Mouse (Mus musculus) liver, embryonic 12.5 days (tissue): ENCODE measurements at regions not wholly inside any gene's neighbourhood (a gene's known extent, or its start where the extent isn't known, plus 50 kb on each side); places are given as distances from the start of the nearest gene placed in this dataset.

ENCODE experiments used
- ATAC-seq: fragments of 200-750 bp; cut with Nextera tagmentation; 2 replicates; pipeline ENCODE4 v1.8.0; 2017; ENCODE audit warnings: moderate number of reproducible peaks, mild to moderate bottlenecking, moderate library complexity
- H3K27ac ChIP-seq: fragments of 300-500 bp; sonication (generic); 2 replicates; pipeline ENCODE4 v1.5.1; 2016; ENCODE audit warnings: mild to moderate bottlenecking
- H3K27me3 ChIP-seq: fragments of 300-500 bp; sonication (generic); replicated peaks from 2 replicates; pipeline ENCODE4 v1.6.1; 2016; ENCODE audit warnings: mild to moderate bottlenecking, moderate library complexity
- H3K36me3 ChIP-seq: fragments of 300-500 bp; sonication (generic); 2 replicates; pipeline ENCODE4 v1.6.1; 2016; ENCODE audit warnings: mild to moderate bottlenecking, moderate library complexity
- H3K4me1 ChIP-seq: fragments of 300-500 bp; sonication (generic); 2 replicates; pipeline ENCODE4 v1.6.1; 2016
- H3K4me2 ChIP-seq: fragments of 300-500 bp; sonication (generic); 2 replicates; pipeline ENCODE4 v1.6.1; 2016; ENCODE audit warnings: mild to moderate bottlenecking, moderate library complexity
- H3K4me3 ChIP-seq: fragments of 300-500 bp; sonication (generic); 2 replicates; pipeline ENCODE4 v1.5.1; 2016; ENCODE audit warnings: mild to moderate bottlenecking, moderate library complexity
- H3K9ac ChIP-seq: fragments of 300-500 bp; sonication (generic); 2 replicates; pipeline ENCODE4 v1.6.1; 2016; ENCODE audit warnings: mild to moderate bottlenecking, moderate library complexity
- H3K9me3 ChIP-seq: fragments of 300-500 bp; sonication (generic); replicated peaks from 2 replicates; pipeline ENCODE4 v1.6.1; 2016; ENCODE audit warnings: mild to moderate bottlenecking, moderate library complexity
- WGBS: fragments of 180-500 bp; shearing (Covaris S2); methylation state at CpG from one replicate; pipeline ENCODE4 v1.1.7; 2016; ENCODE audit not compliant: insufficient replicate concordance; 5-methylcytosine and 5-hydroxymethylcytosine counted together

- WGBS, result 74% methylated on average over 3 of the region's 3 CpGs
- Histone ChIP-seq H3K4me1 (no peaks in the 10 kb centered on the region), H3K27ac (no peak overlapping the region), H3K36me3 (no peaks in the 10 kb centered on the region), H3K9ac (no peak overlapping the region), H3K4me2 (no peak overlapping the region), H3K9me3 (no peaks in the 10 kb centered on the region), H3K27me3 (no peaks in the 10 kb centered on the region), H3K4me3 (no peak overlapping the region)
- ATAC-seq, result no peak
Observed at GRCm38 (mm10) chr11:7010858-7011257, 52.4 kb upstream of the Adcy1 start.

GRCm38 (mm10) chr11:6999329-6999728 is 64.0 kb upstream of the Adcy1 start:
- Histone ChIP-seq H3K9me3 (no peaks in the 10 kb centered on the region), H3K36me3 (no peaks in the 10 kb centered on the region), H3K27ac (no peak overlapping the region), H3K4me1 (no peaks in the 10 kb centered on the region), H3K9ac (no peak overlapping the region), H3K27me3 (no peaks in the 10 kb centered on the region), H3K4me3 (no peak overlapping the region), H3K4me2 (no peak overlapping the region)
- no peak for ATAC-seq

GRCm38 (mm10) chr11:6998810-6999209 is 64.5 kb upstream of the Adcy1 start:
- H3K27me3 ChIP-seq, result no peaks in the 10 kb centered on the region
- no peak overlapping the region for H3K4me2 ChIP-seq
- no peaks in the 10 kb centered on the region for H3K4me1 ChIP-seq
- no peak overlapping the region for H3K27ac ChIP-seq
- no peak overlapping the region for H3K9ac ChIP-seq
- WGBS, result 43% methylated on average over 1 of the region's 1 CpGs
- H3K4me3 ChIP-seq, result no peak overlapping the region
- H3K36me3 ChIP-seq, result no peaks in the 10 kb centered on the region
- H3K9me3 ChIP-seq, result no peaks in the 10 kb centered on the region
- no peak for ATAC-seq

GRCm38 (mm10) chr11:6997508-6997907 is 65.8 kb upstream of the Adcy1 start:
- no peaks in the 10 kb centered on the region for H3K9me3 ChIP-seq
- ATAC-seq, result no peak
- 51% methylated on average over 6 of the region's 6 CpGs for WGBS
- H3K4me2 ChIP-seq, result no peak overlapping the region
- H3K4me1 ChIP-seq, result no peaks in the 10 kb centered on the region
- no peak overlapping the region for H3K27ac ChIP-seq
- H3K27me3 ChIP-seq, result no peaks in the 10 kb centered on the region
- no peaks in the 10 kb centered on the region for H3K36me3 ChIP-seq
- H3K9ac ChIP-seq, result no peak overlapping the region
- no peak overlapping the region for H3K4me3 ChIP-seq

- H3K9me3 ChIP-seq, result no peaks in the 10 kb centered on the region
- no peak for ATAC-seq
- no peak overlapping the region for H3K4me2 ChIP-seq
- WGBS, result 81% methylated on average over 2 of the region's 2 CpGs
- H3K4me1 ChIP-seq, result no peaks in the 10 kb centered on the region
- no peak overlapping the region for H3K9ac ChIP-seq
- H3K4me3 ChIP-seq, result no peak overlapping the region
- no peaks in the 10 kb centered on the region for H3K36me3 ChIP-seq
- H3K27me3 ChIP-seq, result no peaks in the 10 kb centered on the region
- no peak overlapping the region for H3K27ac ChIP-seq
Observed at GRCm38 (mm10) chr11:6993731-6994130, 69.6 kb upstream of the Adcy1 start.

GRCm38 (mm10) chr11:6991626-6992025 is 71.7 kb upstream of the Adcy1 start:
- 75% methylated on average over 5 of the region's 5 CpGs for WGBS
- H3K27me3 ChIP-seq, result no peaks in the 10 kb centered on the region
- ATAC-seq, result no peak
- no peaks in the 10 kb centered on the region for H3K4me1 ChIP-seq
- H3K4me3 ChIP-seq, result no peak overlapping the region
- H3K27ac ChIP-seq, result no peak overlapping the region
- no peaks in the 10 kb centered on the region for H3K36me3 ChIP-seq
- H3K4me2 ChIP-seq, result no peak overlapping the region
- no peak overlapping the region for H3K9ac ChIP-seq
- H3K9me3 ChIP-seq, result no peaks in the 10 kb centered on the region

GRCm38 (mm10) chr11:6990711-6991110 is 72.6 kb upstream of the Adcy1 start:
- no peak overlapping the region for H3K4me2 ChIP-seq
- no peak overlapping the region for H3K4me3 ChIP-seq
- H3K4me1 ChIP-seq, result no peaks in the 10 kb centered on the region
- ATAC-seq, result no peak
- no peak overlapping the region for H3K27ac ChIP-seq
- no peaks in the 10 kb centered on the region for H3K9me3 ChIP-seq
- no peaks in the 10 kb centered on the region for H3K36me3 ChIP-seq
- 62% methylated on average over 3 of the region's 3 CpGs for whole genome bisulfite sequencing
- no peaks in the 10 kb centered on the region for H3K27me3 ChIP-seq
- no peak overlapping the region for H3K9ac ChIP-seq

GRCm38 (mm10) chr11:6988884-6989824 is 74.1 kb upstream of the Adcy1 start:
- ATAC-seq, result no peak
- H3K9ac ChIP-seq, result no peak overlapping the region
- H3K27me3 ChIP-seq, result no peaks in the 10 kb centered on the region
- H3K4me2 ChIP-seq, result no peak overlapping the region
- 65% methylated on average over 8 of the region's 8 CpGs for WGBS
- no peak overlapping the region for H3K4me3 ChIP-seq
- H3K4me1 ChIP-seq, result no peaks in the 10 kb centered on the region
- no peak overlapping the region for H3K27ac ChIP-seq
- H3K36me3 ChIP-seq, result no peaks in the 10 kb centered on the region
- no peaks in the 10 kb centered on the region for H3K9me3 ChIP-seq

GRCm38 (mm10) chr11:6987995-6988394 is 75.3 kb upstream of the Adcy1 start:
- ATAC-seq, result no peak
- WGBS, result 38% methylated on average over 2 of the region's 2 CpGs

GRCm38 (mm10) chr11:6987105-6987504 is 76.2 kb upstream of the Adcy1 start:
- 41% methylated on average over 1 of the region's 1 CpGs for WGBS
- H3K27me3 ChIP-seq, result no peaks in the 10 kb centered on the region
- H3K27ac ChIP-seq, result no peak overlapping the region
- H3K36me3 ChIP-seq, result no peaks in the 10 kb centered on the region
- no peak overlapping the region for H3K4me2 ChIP-seq
- no peaks in the 10 kb centered on the region for H3K9me3 ChIP-seq
- H3K4me1 ChIP-seq, result no peaks in the 10 kb centered on the region
- H3K9ac ChIP-seq, result no peak overlapping the region
- H3K4me3 ChIP-seq, result no peak overlapping the region
- ATAC-seq, result no peak

More at GRCm38 (mm10) chr11:6987995-6988394, 75.3 kb upstream of the Adcy1 start:
- Histone ChIP-seq H3K27ac (no peak overlapping the region), H3K4me1 (no peaks in the 10 kb centered on the region), H3K36me3 (no peaks in the 10 kb centered on the region), H3K9ac (no peak overlapping the region), H3K4me2 (no peak overlapping the region), H3K4me3 (no peak overlapping the region), H3K27me3 (no peaks in the 10 kb centered on the region), H3K9me3 (no peaks in the 10 kb centered on the region)

- no peaks in the 10 kb centered on the region for H3K36me3 ChIP-seq
- no peak overlapping the region for H3K9ac ChIP-seq
- WGBS, result 74% methylated on average over 7 of the region's 7 CpGs
- H3K4me1 ChIP-seq, result no peaks in the 10 kb centered on the region
- no peak for ATAC-seq
- no peaks in the 10 kb centered on the region for H3K9me3 ChIP-seq
- H3K4me3 ChIP-seq, result no peak overlapping the region
- H3K27me3 ChIP-seq, result no peaks in the 10 kb centered on the region
- H3K27ac ChIP-seq, result no peak overlapping the region
- H3K4me2 ChIP-seq, result no peak overlapping the region
Observed at GRCm38 (mm10) chr11:6982076-6982475, 81.2 kb upstream of the Adcy1 start.

- Histone ChIP-seq H3K9ac (no peak overlapping the region), H3K4me1 (no peaks in the 10 kb centered on the region), H3K27ac (no peak overlapping the region), H3K36me3 (no peaks in the 10 kb centered on the region), H3K4me3 (no peak overlapping the region), H3K4me2 (no peak overlapping the region), H3K9me3 (no peaks in the 10 kb centered on the region), H3K27me3 (no peaks in the 10 kb centered on the region)
- 61% methylated on average over 3 of the region's 3 CpGs for WGBS
- ATAC-seq, result no peak
Observed at GRCm38 (mm10) chr11:6979656-6980055, 83.6 kb upstream of the Adcy1 start.

- H3K4me3 ChIP-seq, result no peak overlapping the region
- H3K27ac ChIP-seq, result no peak overlapping the region
- H3K36me3 ChIP-seq, result no peaks in the 10 kb centered on the region
- no peak overlapping the region for H3K4me2 ChIP-seq
- no peaks in the 10 kb centered on the region for H3K27me3 ChIP-seq
- 39% methylated on average over 1 of the region's 1 CpGs for WGBS
- H3K9me3 ChIP-seq, result no peaks in the 10 kb centered on the region
- no peak overlapping the region for H3K9ac ChIP-seq
- ATAC-seq, result no peak
- H3K4me1 ChIP-seq, result no peaks in the 10 kb centered on the region
Observed at GRCm38 (mm10) chr11:6969196-6969595, 94.1 kb upstream of the Adcy1 start.
